In the genomic region with DNA sequence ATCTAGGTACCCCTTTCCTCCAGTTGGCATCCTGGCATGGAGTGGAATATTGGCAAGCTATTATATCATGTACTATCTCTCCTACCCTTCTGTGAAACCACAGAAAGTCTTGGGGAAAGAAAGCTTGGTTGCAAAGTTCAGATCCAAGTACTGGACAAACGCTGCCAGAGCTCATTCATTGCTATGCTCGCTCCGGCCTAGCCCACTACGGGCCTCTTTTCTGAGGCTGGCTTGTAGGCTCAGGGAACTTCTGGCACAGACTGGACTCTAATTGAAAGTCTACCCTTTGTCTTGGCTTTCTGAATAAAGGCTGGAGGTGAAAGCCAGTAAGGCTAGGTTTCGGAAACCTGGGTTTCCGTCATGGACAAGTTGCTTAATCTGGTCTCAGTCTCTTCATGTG, we compare ENCODE assay signal across 31 mouse cellular contexts. TPM values are rescaled to one million over a fixed set of nuclear protein-coding genes. Genes with fewer than 3 reads are reported as not detected.
DNase-seq lines count a peak whose midpoint lies in the region; ATAC-seq and TF ChIP-seq lines count a peak whose summit lies in the region.
"Had no signal": no experiment of that assay in that cellular context is flagged by ENCODE, and none has a peak within 500 bp of the region (broad histone marks: within the 10 kb centered on the region; RNA-seq: fewer than 3 reads in every experiment).

No protein-coding gene starts in this region.

- no peaks in the 10 kb centered on the region for H3K36me3 ChIP-seq in forebrain, embryonic 15.5 days
- H3K36me3 ChIP-seq in forebrain, embryonic 13.5 days (ENCODE audit: poor library complexity, severe bottlenecking), result no peaks in the 10 kb centered on the region
- no peaks in the 10 kb centered on the region for H3K36me3 ChIP-seq in hindbrain, embryonic 16.5 days (ENCODE audit: control insufficient read depth, insufficient read depth, low read length)
- no peaks in the 10 kb centered on the region for H3K36me3 ChIP-seq in midbrain, embryonic 15.5 days (replicated peaks)
- H3K36me3 ChIP-seq: G1E; limb, embryonic 10.5 days; limb, embryonic 15.5 days; liver, embryonic 13.5 days had no signal

- H3K4me3 ChIP-seq in forebrain, embryonic 15.5 days, result no peak overlapping the region
- H3K4me3 ChIP-seq in forebrain, embryonic 13.5 days, result no peak overlapping the region
- H3K4me3 ChIP-seq in left cerebral cortex, adult 2 months, result no peak overlapping the region
- no peak overlapping the region for H3K4me3 ChIP-seq in hindbrain, embryonic 16.5 days (ENCODE audit: low read length)
- no peak overlapping the region for H3K4me3 ChIP-seq in midbrain, embryonic 15.5 days
- H3K4me3 ChIP-seq: limb, embryonic 10.5 days; limb, embryonic 15.5 days; liver, embryonic 13.5 days; megakaryocyte, embryonic 14.5 days had no signal

- no peak overlapping the region for H3K4me2 ChIP-seq in forebrain, embryonic 15.5 days (replicated peaks)
- H3K4me2 ChIP-seq in forebrain, embryonic 13.5 days, result no peak overlapping the region
- H3K4me2 ChIP-seq in hindbrain, embryonic 16.5 days (ENCODE audit: low read length), result no peak overlapping the region
- H3K4me2 ChIP-seq in midbrain, embryonic 15.5 days, result no peak overlapping the region
- H3K4me2 ChIP-seq: heart, embryonic 11.5 days; limb, embryonic 15.5 days; liver, embryonic 13.5 days had no signal

- no peaks in the 10 kb centered on the region for H3K27me3 ChIP-seq in forebrain, embryonic 15.5 days
- H3K27me3 ChIP-seq in forebrain, embryonic 13.5 days, result no peaks in the 10 kb centered on the region
- H3K27me3 ChIP-seq in hindbrain, embryonic 16.5 days (replicated peaks; ENCODE audit: control insufficient read depth, insufficient read depth, low read length), result no peaks in the 10 kb centered on the region
- no peaks in the 10 kb centered on the region for H3K27me3 ChIP-seq in midbrain, embryonic 15.5 days (replicated peaks)
- H3K27me3 ChIP-seq: limb, embryonic 15.5 days; liver, embryonic 13.5 days; Patski had no signal

- H3K27ac ChIP-seq in forebrain, embryonic 15.5 days (replicated peaks), result 0 out of 2 replicates have a peak overlapping the region, but pooled peaks have one; percentile 34
- H3K27ac ChIP-seq in forebrain, embryonic 13.5 days, result no peak overlapping the region
- peak overlapping the region; percentile 53; the same call in 1 of the 2 replicates for H3K27ac ChIP-seq in left cerebral cortex, adult 2 months
- H3K27ac ChIP-seq in hindbrain, embryonic 16.5 days (ENCODE audit: low read depth, low read length), result no peak overlapping the region
- H3K27ac ChIP-seq in midbrain, embryonic 15.5 days, result peak overlapping the region; percentile 48; the same call in 1 of the 2 replicates
- H3K27ac ChIP-seq: limb, embryonic 10.5 days; limb, embryonic 15.5 days; liver, embryonic 13.5 days; stomach, postnatal 0 days had no signal

- H3K9ac ChIP-seq in forebrain, embryonic 15.5 days (replicated peaks), result no peak overlapping the region
- no peak overlapping the region for H3K9ac ChIP-seq in forebrain, embryonic 13.5 days
- H3K9ac ChIP-seq in hindbrain, embryonic 16.5 days (ENCODE audit: low read depth, low read length), result no peak overlapping the region
- no peak overlapping the region for H3K9ac ChIP-seq in midbrain, embryonic 15.5 days
- H3K9ac ChIP-seq: forebrain, postnatal 0 days; limb, embryonic 15.5 days; liver, embryonic 13.5 days had no signal

- peaks cover 12% of the 10 kb centered on the region for H3K4me1 ChIP-seq in forebrain, embryonic 15.5 days
- peaks cover 16% of the 10 kb centered on the region for H3K4me1 ChIP-seq in forebrain, embryonic 13.5 days
- peaks cover 11% of the 10 kb centered on the region for H3K4me1 ChIP-seq in hindbrain, embryonic 16.5 days (ENCODE audit: control insufficient read depth, insufficient read depth, low read depth, low read length)
- H3K4me1 ChIP-seq in midbrain, embryonic 15.5 days, result peaks cover 13% of the 10 kb centered on the region
- H3K4me1 ChIP-seq: limb, embryonic 10.5 days; liver, embryonic 13.5 days; megakaryocyte, embryonic 14.5 days had no signal

- intact Hi-C loops in left cerebral cortex, adult 2 months (cut with DNase I), result no loop called here
- intact Hi-C loops in left cerebral cortex, postnatal 10 days (cut with DNase I), result no loop called here

- no peak for DNase-seq in left cerebral cortex, adult 2 months (ENCODE audit: extremely low spot score in 1 of 2, low spot score in 2 of 2)
- no peak for DNase-seq in left cerebral cortex, postnatal 10 days (ENCODE audit: extremely low spot score in 1 of 2, low spot score in 2 of 2)
- DNase-seq in yolk sac, embryonic 10.5 days (ENCODE audit: low spot score), result no peak
- no peak for DNase-seq in right cerebral cortex, adult 2 months (ENCODE audit: low spot score in 2 of 2)
- DNase-seq: adrenal gland, postnatal 10 days; cerebellum, adult 8-10 months; cerebellum, postnatal 25 days; forebrain, postnatal 0 days; gastrocnemius, postnatal 10 days; heart, postnatal 36 days; kidney, adult 9 months; kidney, postnatal 14 days; liver, embryonic 13.5 days; lung, adult 18-20 months; lung, postnatal 4 days; right cerebral cortex, postnatal 4 days; thymus, adult 2 months; thymus, postnatal 36 days had no signal

- no peak for ATAC-seq in forebrain, embryonic 15.5 days (replicated peaks)
- ATAC-seq in forebrain, embryonic 13.5 days, result no peak
- ATAC-seq in hindbrain, embryonic 16.5 days, result peak; percentile 44; the same call in 1 of the 2 replicates
- no peak for ATAC-seq in midbrain, embryonic 15.5 days (replicated peaks)
- ATAC-seq: forebrain, postnatal 0 days; intestine, postnatal 0 days; lung, postnatal 0 days; Patski had no signal

- WGBS in forebrain, embryonic 15.5 days, result 78% methylated on average over 6 of the region's 6 CpGs
- WGBS in forebrain, embryonic 13.5 days, result 76% methylated on average over 6 of the region's 6 CpGs
- WGBS in hindbrain, embryonic 16.5 days, result 74% methylated on average over 6 of the region's 6 CpGs
- WGBS in midbrain, embryonic 15.5 days, result 80% methylated on average over 6 of the region's 6 CpGs

- H3K9me3 ChIP-seq in forebrain, embryonic 15.5 days, result no peaks in the 10 kb centered on the region
- H3K9me3 ChIP-seq in forebrain, embryonic 13.5 days (replicated peaks), result no peaks in the 10 kb centered on the region
- H3K9me3 ChIP-seq in hindbrain, embryonic 16.5 days (ENCODE audit: control insufficient read depth, low read length), result no peaks in the 10 kb centered on the region
- H3K9me3 ChIP-seq in midbrain, embryonic 15.5 days, result no peaks in the 10 kb centered on the region
- H3K9me3 ChIP-seq: G1E; limb, embryonic 10.5 days; limb, embryonic 15.5 days; liver, embryonic 13.5 days; megakaryocyte, embryonic 14.5 days had no signal

- TF ChIP-seq CTCF in left cerebral cortex, adult 2 months (IDR thresholded peaks at IDR 0.05), result no peak

RNA-seq across cellular contexts. Expression of gene Tmem178b, which starts 44.7 kb away (rescaled TPM):
- polyA plus RNA-seq in forebrain, embryonic 15.5 days (2015; fragmentation: Nextera tagmentation; extraction: Ambion mirVana), result 23.8 and 28.6 TPM in 2 replicates
- polyA plus RNA-seq in forebrain, embryonic 13.5 days (2015; fragmentation: Nextera tagmentation; extraction: Ambion mirVana), result 16.4 and 21.1 TPM in 2 replicates
- total RNA-seq in left cerebral cortex, adult 2 months (2021), result 100 to 1,000 TPM; 249 to 268 TPM
- total RNA-seq in left cerebral cortex, postnatal 10 days (2021), result 100 to 1,000 TPM; 408 to 421 TPM
- polyA plus RNA-seq in hindbrain, embryonic 16.5 days (2015; fragmentation: Nextera tagmentation; extraction: Ambion mirVana), result 31.2 and 35.5 TPM in 2 replicates
- polyA plus RNA-seq in midbrain, embryonic 15.5 days (2015; fragmentation: Nextera tagmentation; extraction: Ambion mirVana), result 34.8 and 35.7 TPM in 2 replicates
- polyA plus RNA-seq: G1E; limb, embryonic 10.5 days; liver, embryonic 13.5 days; Patski had no signal

Comparison
In these comparisons a context has a peak if more than half of its experiments do, and no peak if none do; other contexts are left out.
1. H3K27ac ChIP-seq: peak in forebrain, embryonic 15.5 days (single experiment), left cerebral cortex, adult 2 months (single experiment) and midbrain, embryonic 15.5 days (single experiment); none in forebrain, embryonic 13.5 days (single experiment) and hindbrain, embryonic 16.5 days (single experiment).